Mouse (Mus musculus): ENCODE measurements around the gene Eif4b.

GRCm38 (mm10) chr15:102051920-102052683 is 21.5 kb upstream of the Eif4b start:
- TF ChIP-seq CTCF (IDR thresholded peaks at IDR 0.05) (peak; percentile 31), EP300 (IDR thresholded peaks at IDR 0.05) (no peak)

All from lung, postnatal 0 days (tissue).